Mouse (Mus musculus): ENCODE results near the gene Nlgn1. TPM values are rescaled to one million over a fixed set of nuclear protein-coding genes. Genes with fewer than 3 reads are reported as not detected.

Nlgn1 gene
- 1.3 and 2.5 TPM in 2 replicates for polyA plus RNA-seq (2016; fragmentation: Nextera tagmentation; extraction: Ambion mirVana)

DNA sequence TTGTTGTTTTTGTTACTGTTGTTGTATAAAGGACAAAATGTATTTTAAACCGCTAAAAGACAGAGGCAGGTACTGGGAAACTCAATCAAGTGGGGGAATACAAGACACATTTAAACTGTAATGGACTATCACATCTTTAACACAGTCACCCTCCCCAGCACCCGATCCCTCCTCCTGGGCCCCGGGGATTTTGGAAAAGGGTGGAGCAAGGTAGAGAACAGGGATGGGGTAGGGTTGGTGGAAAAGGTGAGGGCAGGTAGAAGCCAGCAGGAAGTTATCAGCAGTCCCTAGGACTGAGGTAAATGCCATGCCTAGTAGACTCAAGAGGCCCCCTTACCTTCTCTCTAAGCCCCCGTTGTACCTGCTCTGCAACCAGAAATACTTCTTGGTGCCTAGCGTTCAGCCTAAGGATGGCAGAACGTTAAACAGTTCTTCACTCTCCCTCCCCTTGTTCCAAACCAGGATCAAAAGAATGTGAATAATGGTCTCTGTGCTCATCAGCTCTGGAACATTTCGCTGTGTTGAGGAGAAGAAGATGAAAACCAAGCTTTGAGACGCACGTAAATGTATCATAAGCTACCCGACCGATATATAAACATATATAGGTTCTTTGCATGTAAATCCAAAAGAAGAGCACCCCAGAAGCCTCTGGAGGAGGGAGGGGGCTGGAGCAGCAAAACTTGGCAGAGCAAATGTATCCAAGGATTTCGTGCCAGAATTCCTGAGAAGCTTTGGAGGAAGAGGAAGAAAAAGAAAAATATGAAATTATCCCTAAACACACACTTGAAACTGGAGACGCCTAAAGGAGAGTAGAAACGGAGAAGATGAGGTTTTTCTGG lies at the start of gene Nlgn1:
Gene Nlgn1, minus strand, starts transcription at position 61 of the 839 bp plus-strand sequence.
- Histone ChIP-seq H3K9me3 (no peaks in the 10 kb centered on the region), H3K4me3 (peak within 1 kb of the TSS; percentile 75), H3K27me3 (ENCODE audit: insufficient read depth, poor library complexity, severe bottlenecking) (peaks cover 59% of the 10 kb centered on the region), H3K36me3 (no peaks in the 10 kb centered on the region), H3K4me1 (replicated peaks) (peaks cover 20% of the 10 kb centered on the region; the same call in 1 of the 2 replicates), H3K27ac (peak within 1 kb of the TSS; percentile 87)
- 2% methylated on average over 14 of the region's 14 CpGs for WGBS
- DNase-seq (ENCODE audit: low spot score): no peak

- no peak for DNase-seq (ENCODE audit: low spot score)
- H3K9me3 ChIP-seq: no peaks in the 10 kb centered on the region
- H3K27me3 ChIP-seq (ENCODE audit: insufficient read depth, poor library complexity, severe bottlenecking): no peaks in the 10 kb centered on the region
- H3K4me3 ChIP-seq: no peak overlapping the region
- H3K27ac ChIP-seq: no peak overlapping the region
- H3K4me1 ChIP-seq (replicated peaks): no peaks in the 10 kb centered on the region
- no peaks in the 10 kb centered on the region for H3K36me3 ChIP-seq
- whole genome bisulfite sequencing: 88% methylated on average over 2 of the region's 2 CpGs
Measured at GRCm38 (mm10) chr3:26378272-26378671, 46.0 kb upstream of the Nlgn1 start.

GRCm38 (mm10) chr3:26355082-26355481 lies 22.8 kb upstream of the Nlgn1 start:
- Histone ChIP-seq H3K4me3 (no peak overlapping the region), H3K27me3 (ENCODE audit: insufficient read depth, poor library complexity, severe bottlenecking) (no peaks in the 10 kb centered on the region), H3K9me3 (no peaks in the 10 kb centered on the region), H3K27ac (no peak overlapping the region), H3K4me1 (replicated peaks) (no peaks in the 10 kb centered on the region), H3K36me3 (no peaks in the 10 kb centered on the region)
- WGBS: 77% methylated on average over 5 of the region's 5 CpGs
- no peak for DNase-seq (ENCODE audit: low spot score)

DNA sequence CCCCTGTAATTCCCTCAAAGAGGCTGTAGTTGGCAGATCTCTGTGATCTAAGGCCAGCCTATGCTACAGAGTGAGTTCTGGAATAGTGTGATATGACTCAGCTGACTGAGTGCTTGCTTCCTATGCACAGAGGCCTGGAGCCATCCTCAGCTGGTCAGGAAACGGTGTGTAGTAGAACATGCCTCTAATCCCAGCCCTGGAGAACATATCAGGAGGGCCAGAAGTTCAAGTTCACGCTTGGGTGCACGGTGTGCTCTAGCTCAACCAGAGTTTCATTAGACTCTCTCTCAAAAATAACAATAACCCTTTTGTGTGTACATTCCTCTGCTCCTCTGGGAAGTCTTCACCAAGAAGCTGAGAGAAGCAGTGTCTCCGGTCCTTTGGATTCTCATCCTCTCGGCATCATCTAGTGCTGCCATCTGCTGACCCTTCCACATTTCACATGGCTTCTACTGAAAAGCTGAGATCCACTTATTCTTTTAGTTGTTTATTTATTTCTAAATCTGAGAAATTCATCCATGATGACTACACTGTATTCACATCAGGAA lies 22.3 kb upstream of the Nlgn1 start:
- H3K27ac ChIP-seq: no peak overlapping the region
- no peaks in the 10 kb centered on the region for H3K36me3 ChIP-seq
- H3K9me3 ChIP-seq: no peaks in the 10 kb centered on the region
- H3K27me3 ChIP-seq (ENCODE audit: insufficient read depth, poor library complexity, severe bottlenecking): no peaks in the 10 kb centered on the region
- no peak for DNase-seq (ENCODE audit: low spot score)
- no peak overlapping the region for H3K4me3 ChIP-seq
- 76% methylated on average over 5 of the region's 5 CpGs for WGBS
- H3K4me1 ChIP-seq (replicated peaks): no peaks in the 10 kb centered on the region

DNA sequence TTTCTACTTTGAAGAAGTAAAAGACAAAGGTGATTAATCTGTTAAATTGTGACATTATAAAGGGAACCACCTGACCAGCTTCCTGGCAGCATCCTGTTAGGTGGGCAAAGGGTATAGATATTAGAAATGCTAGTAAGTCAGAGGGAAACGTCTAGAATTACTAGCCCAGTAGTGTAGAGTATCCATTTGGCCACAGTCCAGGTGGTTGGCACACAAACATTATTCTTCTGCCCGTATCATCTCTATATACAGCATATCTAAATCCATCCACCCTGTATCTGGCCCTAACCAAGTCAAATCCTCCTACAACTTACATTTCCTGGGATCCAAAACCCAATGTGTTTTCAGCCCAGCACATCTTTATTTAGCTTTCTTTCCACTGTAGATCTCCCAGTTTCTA lies 5.2 kb upstream of the Nlgn1 start:
- WGBS: 74% methylated on average over 2 of the region's 2 CpGs

DNA sequence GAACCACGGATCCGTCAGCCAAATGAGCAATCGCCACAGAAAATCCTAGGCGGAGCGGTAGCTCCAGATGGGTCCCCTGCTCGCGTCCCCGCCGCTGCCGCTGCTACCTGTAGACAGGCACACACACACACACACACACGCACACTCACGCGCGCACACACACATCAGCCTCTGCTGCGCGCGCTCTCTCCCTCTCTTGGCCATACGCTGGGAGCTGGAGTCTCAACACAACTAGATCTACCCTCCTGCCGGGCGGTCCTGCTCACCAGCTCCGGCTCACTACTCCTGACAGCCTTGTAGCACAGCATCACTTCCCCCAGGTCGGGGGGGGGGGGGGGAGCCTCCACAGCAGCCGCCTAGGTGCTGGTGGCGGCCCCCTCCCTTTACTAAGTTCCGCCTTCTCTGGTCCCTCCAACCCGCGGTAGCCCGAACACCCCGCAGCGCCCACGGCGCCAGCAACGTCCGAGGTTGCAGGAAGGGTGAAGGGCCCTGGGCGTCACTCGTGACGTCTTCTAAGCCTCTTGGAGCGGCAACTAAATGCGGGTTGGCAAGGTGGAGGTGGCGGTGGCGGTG lies 1.1 kb upstream of the Nlgn1 start:
- Histone ChIP-seq H3K27me3 (ENCODE audit: insufficient read depth, poor library complexity, severe bottlenecking) (peaks cover 59% of the 10 kb centered on the region), H3K4me3 (peak overlapping the region; percentile 75), H3K36me3 (no peaks in the 10 kb centered on the region), H3K9me3 (no peaks in the 10 kb centered on the region), H3K4me1 (replicated peaks) (peaks cover 20% of the 10 kb centered on the region; the same call in 1 of the 2 replicates), H3K27ac (peak overlapping the region; percentile 31; the same call in 1 of the 2 replicates)
- DNase-seq (ENCODE audit: low spot score): peak; percentile 59
- WGBS: under 1% methylated on average over 41 of the region's 41 CpGs

More for the DNA sequence above, 5.2 kb upstream of the Nlgn1 start:
- Histone ChIP-seq H3K9me3 (no peaks in the 10 kb centered on the region), H3K4me1 (replicated peaks) (peaks cover 13% of the 10 kb centered on the region; the same call in 1 of the 2 replicates), H3K27ac (no peak overlapping the region), H3K27me3 (ENCODE audit: insufficient read depth, poor library complexity, severe bottlenecking) (peaks cover 30% of the 10 kb centered on the region), H3K36me3 (no peaks in the 10 kb centered on the region), H3K4me3 (no peak overlapping the region)
- DNase-seq (ENCODE audit: low spot score): no peak

DNA sequence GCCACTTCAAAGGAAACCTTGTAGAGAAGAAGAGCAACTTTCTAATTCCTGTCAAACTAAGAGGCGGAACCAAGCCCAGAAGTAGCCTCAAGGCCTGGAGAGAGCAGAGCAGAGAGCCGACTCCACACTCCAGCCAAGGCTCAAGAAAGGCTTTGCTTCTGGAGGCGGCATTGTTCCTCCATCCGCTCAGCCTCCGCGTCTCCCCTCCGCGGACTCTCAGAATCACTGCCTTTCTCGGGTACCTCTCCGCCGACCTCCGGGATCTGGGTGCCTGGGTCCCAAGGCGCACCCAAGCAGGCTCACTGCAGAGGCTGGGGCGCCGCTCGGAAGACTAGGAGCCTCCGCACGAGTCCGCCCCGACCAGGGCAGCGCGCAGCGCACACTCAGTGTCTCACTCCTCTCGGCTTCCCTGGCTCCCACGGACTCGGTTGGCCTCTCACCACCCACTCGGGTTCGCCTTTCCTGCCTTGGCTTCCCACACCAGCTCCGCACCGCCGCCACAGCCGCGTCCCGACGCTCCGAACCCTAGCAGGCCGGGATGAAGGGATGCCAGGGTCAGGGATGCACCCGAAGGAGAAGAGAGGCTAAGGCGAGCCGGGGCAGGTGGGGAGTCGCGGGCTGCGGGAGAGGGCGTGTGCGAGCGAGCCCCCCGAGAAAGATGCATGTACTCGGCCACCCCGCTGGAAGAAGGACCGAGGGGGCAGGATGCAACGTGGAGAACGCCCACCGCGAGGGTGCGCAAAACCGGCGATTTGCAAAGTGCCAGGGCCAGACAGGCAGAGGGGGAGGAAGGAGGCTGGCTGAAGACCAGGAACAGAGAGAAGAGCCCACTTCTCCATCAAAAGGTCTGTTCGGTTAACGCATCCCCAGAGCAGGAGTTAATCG lies 841 bp downstream of the Nlgn1 start:
- H3K27me3 ChIP-seq (ENCODE audit: insufficient read depth, poor library complexity, severe bottlenecking): peaks cover 59% of the 10 kb centered on the region
- H3K9me3 ChIP-seq: no peaks in the 10 kb centered on the region
- no peaks in the 10 kb centered on the region for H3K36me3 ChIP-seq
- under 1% methylated on average over 60 of the region's 60 CpGs for WGBS
- peaks cover 20% of the 10 kb centered on the region; the same call in 1 of the 2 replicates for H3K4me1 ChIP-seq (replicated peaks)
- DNase-seq (ENCODE audit: low spot score): peak; percentile 67
- H3K27ac ChIP-seq: peak overlapping the region; percentile 87
- H3K4me3 ChIP-seq: peak overlapping the region; percentile 75

GRCm38 (mm10) chr3:26330863-26331176 lies 1.4 kb downstream of the Nlgn1 start:
- WGBS: 4% methylated on average over 9 of the region's 9 CpGs
- peaks cover 59% of the 10 kb centered on the region for H3K27me3 ChIP-seq (ENCODE audit: insufficient read depth, poor library complexity, severe bottlenecking)

DNA sequence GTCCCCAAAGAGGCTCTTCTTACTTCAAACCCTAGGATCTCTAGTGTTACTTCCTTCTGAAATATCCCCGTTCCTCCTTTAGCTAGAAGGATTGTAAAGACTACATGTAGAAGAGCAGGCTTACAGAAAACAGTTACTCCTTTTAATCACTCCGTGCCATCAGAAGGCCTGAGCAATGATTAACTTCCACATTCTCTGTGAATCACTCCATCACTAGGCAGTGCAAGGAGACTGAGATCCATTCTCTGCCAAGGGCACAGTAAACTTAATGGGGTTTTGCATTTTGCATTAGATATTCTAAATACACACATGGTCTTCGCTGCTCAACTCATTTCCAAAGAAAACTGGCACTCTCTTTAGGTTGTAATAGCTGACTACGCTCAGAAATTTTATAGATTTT lies 2.2 kb downstream of the Nlgn1 start:
- no peak for DNase-seq (ENCODE audit: low spot score)
- Histone ChIP-seq H3K27ac (no peak overlapping the region), H3K9me3 (no peaks in the 10 kb centered on the region), H3K4me3 (no peak overlapping the region), H3K27me3 (ENCODE audit: insufficient read depth, poor library complexity, severe bottlenecking) (peaks cover 53% of the 10 kb centered on the region), H3K36me3 (no peaks in the 10 kb centered on the region), H3K4me1 (replicated peaks) (peaks cover 20% of the 10 kb centered on the region; the same call in 1 of the 2 replicates)
- 71% methylated on average over 4 of the region's 4 CpGs for WGBS

More at GRCm38 (mm10) chr3:26330863-26331176, 1.4 kb downstream of the Nlgn1 start:
- Histone ChIP-seq H3K36me3 (no peaks in the 10 kb centered on the region), H3K27ac (peak overlapping the region; percentile 87; the same call in 1 of the 2 replicates), H3K4me3 (peak overlapping the region; percentile 75), H3K9me3 (no peaks in the 10 kb centered on the region), H3K4me1 (replicated peaks) (peaks cover 20% of the 10 kb centered on the region; the same call in 1 of the 2 replicates)
- DNase-seq (ENCODE audit: low spot score): no peak

- H3K4me1 ChIP-seq (replicated peaks): no peaks in the 10 kb centered on the region
- DNase-seq (ENCODE audit: low spot score): no peak
- H3K27me3 ChIP-seq (ENCODE audit: insufficient read depth, poor library complexity, severe bottlenecking): peaks cover under 1% of the 10 kb centered on the region; the same call in 1 of the 2 replicates
- no peaks in the 10 kb centered on the region for H3K36me3 ChIP-seq
- H3K9me3 ChIP-seq: no peaks in the 10 kb centered on the region
- no peak overlapping the region for H3K4me3 ChIP-seq
- H3K27ac ChIP-seq: no peak overlapping the region
- 50% methylated on average over 1 of the region's 1 CpGs for WGBS
Measured at GRCm38 (mm10) chr3:26324510-26324909, 7.8 kb downstream of the Nlgn1 start.

DNA sequence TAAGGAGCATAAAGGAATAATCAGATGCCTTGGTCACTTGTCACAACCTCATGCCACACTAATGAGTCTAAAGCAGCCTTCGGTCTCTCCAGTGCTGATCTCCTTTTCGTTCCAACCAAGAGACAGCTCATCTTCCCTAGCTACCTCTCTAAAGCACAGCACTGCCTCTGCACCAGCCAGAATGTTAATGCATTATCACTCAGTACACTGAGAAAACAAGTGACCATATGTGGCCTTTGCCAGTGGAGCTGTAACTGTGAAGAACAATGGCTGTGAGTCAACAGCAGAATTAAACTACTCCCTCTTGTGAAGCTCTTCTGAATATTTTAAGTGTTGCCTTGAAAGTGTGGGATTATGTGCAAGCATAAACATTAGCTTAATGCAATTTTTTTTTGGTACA lies 14.9 kb downstream of the Nlgn1 start:
- WGBS: 79% methylated on average over 2 of the region's 2 CpGs
- Histone ChIP-seq H3K9me3 (no peaks in the 10 kb centered on the region), H3K4me1 (replicated peaks) (no peaks in the 10 kb centered on the region), H3K27ac (no peak overlapping the region), H3K4me3 (no peak overlapping the region), H3K36me3 (no peaks in the 10 kb centered on the region), H3K27me3 (ENCODE audit: insufficient read depth, poor library complexity, severe bottlenecking) (no peaks in the 10 kb centered on the region)
- no peak for DNase-seq (ENCODE audit: low spot score)

GRCm38 (mm10) chr3:26297869-26298268 lies 34.4 kb downstream of the Nlgn1 start:
- H3K4me3 ChIP-seq: no peak overlapping the region
- no peak for DNase-seq (ENCODE audit: low spot score)
- 52% methylated on average over 5 of the region's 5 CpGs for WGBS
- H3K27ac ChIP-seq: no peak overlapping the region
- H3K36me3 ChIP-seq: no peaks in the 10 kb centered on the region
- no peaks in the 10 kb centered on the region for H3K27me3 ChIP-seq (ENCODE audit: insufficient read depth, poor library complexity, severe bottlenecking)
- no peaks in the 10 kb centered on the region for H3K4me1 ChIP-seq (replicated peaks)
- H3K9me3 ChIP-seq: no peaks in the 10 kb centered on the region

Measured in hindbrain, embryonic 10.5 days (tissue).